Mouse (Mus musculus): ENCODE results near the gene Bag6. TPM values are rescaled to one million over a fixed set of nuclear protein-coding genes. Genes with fewer than 3 reads are reported as not detected.

Gene Bag6
- total and polyA plus RNA-seq, 3 experiments = 26.0 to 152 (median 73.0) TPM

- H3K4me1 ChIP-seq (ENCODE audit: control insufficient read depth in 1 of 2, insufficient read depth in 2 of 2) = peaks cover 6 to 35% of the 10 kb centered on the region in 2 experiments
- dilution Hi-C loops (cut with MboI; ENCODE audit: extremely low pct_ligation_motif_present, extremely low pct_unique_long_range_greater_than_20kb, low sequenced_read_pairs) = no loop called here
- no peaks in the 10 kb centered on the region for H3K9me3 ChIP-seq (replicated peaks; ENCODE audit: low read length)
- peak overlapping the region in 2 of 3 experiments; percentile 88 to 97 for H3K4me3 ChIP-seq (replicated peaks in 1 of 3; ENCODE audit: low read depth in 2 of 3, low read length in 2 of 3, poor library complexity in 1 of 3)
- H3K9ac ChIP-seq (ENCODE audit: insufficient read depth, low read depth) = peak overlapping the region; percentile 95; the same call in 1 of the 2 replicates
- H3K79me2 ChIP-seq (replicated peaks; ENCODE audit: control insufficient read depth, extremely low read depth, insufficient read depth, poor library complexity, severe bottlenecking) = peaks cover 68% of the 10 kb centered on the region
- no peak for TF ChIP-seq MEF2A (IDR thresholded peaks at IDR 0.05; ENCODE audit: borderline replicate concordance, low read depth, low read length)
- no peak for TF ChIP-seq POLR2A (IDR thresholded peaks at IDR 0.05; ENCODE audit: low read depth, low read length)
- TF ChIP-seq CTCF (conservative IDR thresholded peaks at IDR 0.05 in 1 of 2, IDR thresholded peaks at IDR 0.05 in 1 of 2; ENCODE audit: low read depth in 2 of 2, low read length in 2 of 2) = no peak
- TF ChIP-seq MAZ (IDR thresholded peaks at IDR 0.05; ENCODE audit: low read depth, low read length) = no peak
- no peak for TF ChIP-seq USF2 (conservative IDR thresholded peaks at IDR 0.05; ENCODE audit: low read depth, low read length)
- TF ChIP-seq CHD2 (IDR thresholded peaks at IDR 0.05; ENCODE audit: low read length) = no peak
- no peak for TF ChIP-seq NRF1 (IDR thresholded peaks at IDR 0.05; ENCODE audit: low read depth, low read length)
- TF ChIP-seq TBP (conservative IDR thresholded peaks at IDR 0.05; ENCODE audit: low read depth, low read length) = no peak
- no peak for TF ChIP-seq IRF4 (IDR thresholded peaks at IDR 0.05; ENCODE audit: low read depth, low read length)
- no peak for TF ChIP-seq BHLHE40 (IDR thresholded peaks at IDR 0.05; ENCODE audit: low read depth, low read length)
- no peak for TF ChIP-seq E2F4 (IDR thresholded peaks at IDR 0.05; ENCODE audit: insufficient replicate concordance, low read depth, low read length)
- TF ChIP-seq POLR2AphosphoS2 (IDR thresholded peaks at IDR 0.05; ENCODE audit: low read depth, low read length) = no peak
- H3K27ac ChIP-seq (ENCODE audit: insufficient read depth, low read depth) = no peak overlapping the region
- H3K27me3 ChIP-seq (replicated peaks) = no peaks in the 10 kb centered on the region
- peak overlapping the region; percentile 76; the same call in 1 of the 2 replicates for H3K4me2 ChIP-seq (ENCODE audit: insufficient read depth, low read depth, poor library complexity, severe bottlenecking)
- in situ Hi-C loops (cut with MboI; ENCODE audit: low pct_ligation_motif_present, low pct_unique_long_range_greater_than_20kb, low sequenced_read_pairs) = no loop called here
- DNase-seq (ENCODE audit: extremely low read depth) = no peak
- peaks cover 49 to 60% of the 10 kb centered on the region in 2 experiments for H3K36me3 ChIP-seq (replicated peaks in 1 of 2; ENCODE audit: control insufficient read depth in 1 of 2, insufficient read depth in 1 of 2, low read length in 1 of 2)
These were observed 27.1 kb downstream of the Bag6 start for GRCm38 (mm10) chr17:35162121-35162520.

GRCm38 (mm10) chr17:35162730-35163129 is 27.8 kb downstream of the Bag6 start:
- dilution Hi-C loops (cut with MboI; ENCODE audit: extremely low pct_ligation_motif_present, extremely low pct_unique_long_range_greater_than_20kb, low sequenced_read_pairs) (no loop called here), in situ Hi-C loops (cut with MboI; ENCODE audit: low pct_ligation_motif_present, low pct_unique_long_range_greater_than_20kb, low sequenced_read_pairs) (no loop called here)
- TF ChIP-seq MAZ (IDR thresholded peaks at IDR 0.05; ENCODE audit: low read depth, low read length) (no peak), ELF1 (IDR thresholded peaks at IDR 0.05; ENCODE audit: low read depth, low read length) (no peak), GABPA (IDR thresholded peaks at IDR 0.05; ENCODE audit: insufficient replicate concordance, low read depth, low read length) (no peak), SIN3A (IDR thresholded peaks at IDR 0.05; ENCODE audit: low read length) (no peak), BHLHE40 (IDR thresholded peaks at IDR 0.05; ENCODE audit: low read depth, low read length) (no peak), TCF12 (IDR thresholded peaks at IDR 0.05; ENCODE audit: low read depth, low read length) (no peak), PAX5 (IDR thresholded peaks at IDR 0.05; ENCODE audit: low read length) (no peak), ZMIZ1 (IDR thresholded peaks at IDR 0.05; ENCODE audit: low read depth, low read length) (no peak), USF2 (conservative IDR thresholded peaks at IDR 0.05; ENCODE audit: low read depth, low read length) (no peak), POLR2A (IDR thresholded peaks at IDR 0.05; ENCODE audit: low read depth, low read length) (no peak)
- peaks cover 68% of the 10 kb centered on the region for H3K79me2 ChIP-seq (replicated peaks; ENCODE audit: control insufficient read depth, extremely low read depth, insufficient read depth, poor library complexity, severe bottlenecking)
- H3K36me3 ChIP-seq (replicated peaks in 1 of 2; ENCODE audit: control insufficient read depth in 1 of 2, insufficient read depth in 1 of 2, low read length in 1 of 2) = peaks cover 43 to 56% of the 10 kb centered on the region in 2 experiments
- no peaks in the 10 kb centered on the region for H3K27me3 ChIP-seq (replicated peaks)
- H3K27ac ChIP-seq (ENCODE audit: insufficient read depth, low read depth) = no peak overlapping the region
- no peaks in the 10 kb centered on the region for H3K9me3 ChIP-seq (replicated peaks; ENCODE audit: low read length)
- H3K4me1 ChIP-seq (ENCODE audit: control insufficient read depth in 1 of 2, insufficient read depth in 2 of 2) = peaks cover 6 to 35% of the 10 kb centered on the region in 2 experiments
- peak overlapping the region; percentile 76 for H3K4me2 ChIP-seq (ENCODE audit: insufficient read depth, low read depth, poor library complexity, severe bottlenecking)
- peak overlapping the region; percentile 88 to 97 (median 92) for H3K4me3 ChIP-seq (replicated peaks in 1 of 3; ENCODE audit: low read depth in 2 of 3, low read length in 2 of 3, poor library complexity in 1 of 3)
- no peak for DNase-seq (ENCODE audit: extremely low read depth)
- peak overlapping the region; percentile 95 for H3K9ac ChIP-seq (ENCODE audit: insufficient read depth, low read depth)
